Mouse (Mus musculus) adrenal gland, adult 10 weeks (tissue): ENCODE results near the gene Mospd3. TPM values are rescaled to one million over a fixed set of nuclear protein-coding genes. Genes with fewer than 3 reads are reported as not detected.

Source experiments
- polyA plus RNA-seq: library from polyadenylated mRNA; stranded (reverse); fragments of 350-450 nt; fragmentation: Illumina TruSeq; extraction: RNeasy Lipid Tissue Mini Kit (QIAGEN cat#74804); gene quantifications from one replicate; pipeline ENCODE4 v1.2.3, GENCODE M21; 2014; ENCODE audit warnings: low read depth, low replicate concordance

Gene Mospd3
- not detected for polyA plus RNA-seq

DNA sequence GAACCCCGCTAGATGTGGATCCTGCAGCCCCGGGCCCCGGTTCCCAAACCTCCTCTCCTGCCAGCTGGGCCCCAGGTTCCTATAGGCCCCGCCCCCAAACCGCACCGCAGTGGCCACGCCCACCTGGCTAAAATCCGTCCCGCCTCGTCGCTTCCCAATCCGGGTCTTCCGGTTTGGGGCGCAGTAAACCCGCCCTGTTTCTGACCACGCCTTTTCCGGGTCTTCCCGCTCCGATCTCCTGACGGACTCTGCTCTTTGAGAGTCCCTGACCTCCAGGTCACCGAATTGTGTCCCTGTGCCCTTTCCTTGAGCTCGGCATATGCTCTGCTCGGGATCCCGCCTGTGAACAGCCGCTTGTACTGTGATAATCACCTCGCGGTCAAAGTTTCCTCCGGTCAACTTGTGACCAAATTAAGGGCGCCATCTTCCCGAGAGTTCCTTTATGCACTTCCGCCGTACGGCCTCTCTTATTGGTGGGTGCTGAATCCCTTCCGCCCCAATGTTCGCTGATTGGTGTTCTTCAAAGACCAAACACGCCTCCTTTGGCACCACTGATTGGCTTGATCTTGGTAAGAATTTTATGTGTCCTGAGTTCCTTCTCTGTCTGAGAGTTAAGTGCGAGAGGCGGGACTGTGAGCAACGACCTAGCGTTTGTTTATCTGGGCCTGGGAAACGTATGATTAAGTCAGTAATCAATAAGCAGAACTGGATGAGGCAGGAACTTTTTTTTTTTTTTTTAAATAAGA is at the start of gene Mospd3:
Gene Mospd3 (minus strand): TSS at position 440 of the 746 bp plus-strand sequence.

DNA sequence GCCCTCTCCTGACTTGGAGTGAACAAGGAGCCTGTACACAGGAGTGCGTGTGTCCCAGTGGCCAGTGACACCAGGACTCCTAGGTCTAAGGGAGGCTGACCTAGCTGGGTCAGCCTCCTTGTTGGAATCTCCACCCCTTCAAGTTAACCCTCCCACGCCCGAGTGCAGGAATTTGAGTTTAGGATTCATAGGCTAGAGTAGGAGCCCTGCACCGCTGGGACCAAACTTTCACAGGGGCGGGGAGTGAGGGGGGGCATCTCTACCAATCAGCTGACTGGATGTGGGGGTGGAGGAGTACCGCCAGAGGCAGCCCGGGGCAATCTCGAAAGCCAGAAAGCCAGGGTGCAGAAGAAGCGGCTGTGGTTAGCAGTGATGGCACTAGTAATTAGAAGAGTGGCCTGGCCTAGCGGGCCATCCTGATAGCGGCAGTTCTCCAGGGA is 44.8 kb upstream of the Mospd3 start, which contains the start of gene Irs3:
Gene Irs3 (minus strand): TSS at position 63 of the 440 bp plus-strand sequence.

DNA sequence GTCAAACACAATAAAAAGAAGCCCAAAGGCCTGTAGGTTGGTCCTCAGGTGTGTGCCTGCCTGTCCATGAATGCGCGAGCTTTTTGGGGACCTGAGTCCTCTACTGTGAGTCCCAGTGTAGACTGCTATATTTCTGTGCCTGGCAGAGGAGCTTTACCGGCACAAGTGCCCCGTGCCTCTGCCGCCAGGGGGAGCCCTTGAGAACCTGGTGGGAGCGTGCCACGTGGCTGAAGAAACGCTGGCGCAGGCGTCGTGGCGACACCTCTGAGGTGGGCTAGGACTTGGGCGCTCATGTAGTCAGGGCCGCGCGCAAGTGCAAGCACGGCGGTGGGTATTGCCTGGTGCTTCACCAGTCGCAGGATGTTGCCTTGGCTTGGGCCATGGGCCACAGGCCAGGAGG is 40.2 kb upstream of the Mospd3 start, which contains the start of gene Sap25:
Gene Sap25 (plus strand): TSS at position 281 of the 400 bp plus-strand sequence.

DNA sequence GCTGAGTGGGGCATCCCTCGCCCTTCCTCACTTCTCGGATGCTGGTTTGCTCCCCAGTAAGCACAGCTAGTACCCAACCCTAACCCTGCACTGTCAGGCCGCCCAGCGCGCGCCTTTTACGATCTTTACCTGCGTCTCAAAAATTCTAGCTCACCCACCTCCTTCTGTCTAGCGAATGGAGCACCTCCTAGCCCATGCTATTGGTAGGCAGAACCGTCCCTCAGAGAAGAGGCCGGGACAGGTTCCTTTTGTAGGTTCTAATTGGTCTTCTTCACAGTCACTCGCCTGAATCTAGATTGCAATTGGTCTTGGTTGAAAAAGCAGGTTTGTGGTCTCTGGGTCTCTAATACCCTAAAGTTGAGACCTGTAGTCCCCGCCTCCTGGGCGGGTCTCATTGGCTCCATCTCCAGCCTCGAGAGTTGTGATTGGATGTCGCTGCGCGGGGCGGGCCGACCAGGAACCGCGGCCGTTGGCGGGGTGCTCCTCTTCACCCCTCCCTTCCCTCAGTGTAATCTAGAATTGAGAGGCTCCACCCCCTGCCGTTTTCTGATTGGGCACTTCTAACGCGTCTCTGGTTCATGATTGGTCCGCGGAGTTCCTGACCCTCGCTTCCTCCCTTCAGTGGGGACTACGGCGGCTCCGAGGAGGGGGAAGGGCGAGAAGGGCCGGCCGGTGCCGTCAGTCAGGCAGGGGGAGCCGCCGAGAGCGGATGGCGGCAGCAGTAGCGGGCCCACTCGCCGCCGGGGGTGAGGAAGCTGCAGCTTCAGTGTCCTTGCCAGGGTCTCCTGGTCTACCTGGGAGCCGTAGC is 27.8 kb upstream of the Mospd3 start, which contains the start of the genes Fbxo24, Lrch4 and Gm20605:
Gene Fbxo24 (minus strand): TSS at position 505 of the 808 bp plus-strand sequence.
Gene Lrch4 (plus strand): TSS at position 624 of the 808 bp plus-strand sequence.
Gene Gm20605 (plus strand): TSS at position 678 of the 808 bp plus-strand sequence.

DNA sequence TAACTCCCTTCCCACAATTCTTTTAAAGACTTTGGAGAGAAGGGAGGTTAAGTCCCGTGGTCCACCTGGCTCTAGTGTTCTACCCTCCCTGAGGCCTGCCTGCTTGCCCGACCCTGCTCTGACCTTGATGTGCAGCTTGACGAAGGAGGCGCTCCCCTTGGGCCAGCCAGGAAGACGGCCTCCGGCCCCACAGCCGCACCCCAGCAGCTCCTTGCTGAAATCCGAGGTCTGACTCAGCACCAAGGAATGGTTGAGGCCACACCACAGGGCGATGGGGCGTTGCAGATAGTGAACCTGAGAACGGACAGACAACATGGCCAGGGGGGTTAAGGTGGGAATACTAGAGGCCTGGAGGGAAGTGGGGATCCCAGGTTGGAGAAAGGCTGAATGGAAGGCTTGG is 12.7 kb upstream of the Mospd3 start, which contains the start of gene Pcolce:
Gene Pcolce (minus strand): TSS at position 235 of the 400 bp plus-strand sequence.

DNA sequence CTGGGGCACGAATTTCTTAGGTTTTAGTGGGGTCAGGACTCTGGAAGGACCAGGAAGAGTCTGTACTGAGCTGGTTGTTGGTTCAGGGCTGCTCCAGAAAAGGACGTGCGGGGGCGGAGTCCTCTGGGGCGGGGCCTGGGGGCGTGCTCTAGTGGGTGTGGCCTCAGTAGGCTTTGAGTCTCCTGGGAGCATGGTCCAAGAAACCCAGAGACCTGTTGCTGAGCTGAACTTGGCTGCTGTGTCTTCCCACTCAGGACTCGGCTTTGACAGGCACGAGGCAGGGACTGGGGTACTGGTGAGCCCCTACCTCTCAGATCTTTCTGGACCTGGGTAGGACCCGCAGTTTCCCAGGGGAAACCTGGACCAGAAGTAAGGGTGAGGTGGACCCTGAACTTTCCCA is 31.2 kb downstream of the Mospd3 start, which contains the start of gene Tfr2:
Gene Tfr2 (plus strand): TSS at position 176 of the 400 bp plus-strand sequence.

DNA sequence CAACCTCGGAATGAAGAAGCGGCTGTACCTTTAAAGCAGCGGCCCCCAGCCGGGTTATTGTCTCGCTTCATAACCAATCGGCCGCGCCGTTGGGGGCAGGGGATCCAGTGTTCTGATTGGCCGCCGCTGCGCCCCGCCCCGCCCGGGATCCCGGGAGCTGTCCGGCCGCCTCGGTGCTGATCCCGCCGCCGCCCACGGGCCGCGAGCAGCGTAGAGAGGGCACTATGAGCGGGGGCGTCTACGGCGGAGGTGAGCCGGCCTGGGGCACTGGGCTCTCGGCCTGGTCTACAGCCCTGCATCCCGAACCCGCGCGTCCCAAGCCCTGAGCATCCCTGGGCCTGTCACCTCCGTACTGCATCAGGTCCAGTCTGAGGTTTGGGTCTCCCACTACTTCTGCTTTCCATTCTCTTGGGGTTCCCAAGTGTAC is 47.4 kb downstream of the Mospd3 start, which contains the start of gene Actl6b:
Gene Actl6b (plus strand): TSS at position 107 of the 427 bp plus-strand sequence.

Other genes with a start within 250 kb of the Mospd3 start
- not detected for gene Zan, start 124.0 kb downstream of the Mospd3 start, polyA plus RNA-seq
- gene Pop7, start 98.5 kb downstream of the Mospd3 start, polyA plus RNA-seq = not detected
- 2.2 TPM for gene Gigyf1, start 82.5 kb downstream of the Mospd3 start, polyA plus RNA-seq
- not detected for gene Epo, start 67.8 kb downstream of the Mospd3 start, polyA plus RNA-seq
- 1.2 TPM for gene Gnb2, start 67.5 kb downstream of the Mospd3 start, polyA plus RNA-seq
- gene Actl6b, start 47.5 kb downstream of the Mospd3 start, polyA plus RNA-seq = not detected
- not detected for gene Tfr2, start 31.2 kb downstream of the Mospd3 start, polyA plus RNA-seq
- 63.9 TPM for gene Pcolce, start 12.7 kb upstream of the Mospd3 start, polyA plus RNA-seq
- not detected for gene Fbxo24, start 27.9 kb upstream of the Mospd3 start, polyA plus RNA-seq
- 0.99 TPM for gene Lrch4, start 28.1 kb upstream of the Mospd3 start, polyA plus RNA-seq
- not detected for gene Gm20605, start 28.1 kb upstream of the Mospd3 start, polyA plus RNA-seq
- not detected for gene Sap25, start 40.3 kb upstream of the Mospd3 start, polyA plus RNA-seq
- 0.58 TPM for gene Irs3, start 44.7 kb upstream of the Mospd3 start, polyA plus RNA-seq
- gene Agfg2, start 83.7 kb upstream of the Mospd3 start, polyA plus RNA-seq = 12.5 TPM
- gene Nyap1, start 140.5 kb upstream of the Mospd3 start, polyA plus RNA-seq = not detected
- gene Tsc22d4, start 144.7 kb upstream of the Mospd3 start, polyA plus RNA-seq = 0.29 TPM
- not detected for gene Ppp1r35, start 177.8 kb upstream of the Mospd3 start, polyA plus RNA-seq
- 10.4 TPM for gene Mepce, start 186.6 kb upstream of the Mospd3 start, polyA plus RNA-seq
- gene Zcwpw1, start 186.7 kb upstream of the Mospd3 start, polyA plus RNA-seq = 7.7 TPM
- 0.76 TPM for gene Pilra, start 235.2 kb upstream of the Mospd3 start, polyA plus RNA-seq